Mouse (Mus musculus) adrenal gland, adult 18-20 months (tissue): Measurements from ENCODE around the gene Tbc1d8b. TPM values are rescaled to one million over a fixed set of nuclear protein-coding genes. Genes with fewer than 3 reads are reported as not detected.
A peak's percentile ranks its signal among the peaks of the same experiment; 100 is the strongest.
"Not testable (repeated sequence)": the region's sequence is repeated elsewhere in the genome, so short reads cannot be mapped to it uniquely, and the experiment has no call there.

ENCODE experiments used
- DNase-seq, 2 experiments: peaks; one replicate each; pipeline ENCODE4 v3.0.0; 2021 to 2022; ENCODE audit warnings: low spot score in 2 of 2
- long read RNA-seq, 2 experiments: library from polyadenylated mRNA; stranded (forward); transcript quantifications; one replicate each; pipeline ENCODE4 v2.0.0; 2021
- total RNA-seq, 2 experiments: library from RNA; stranded (reverse); gene quantifications; 1 replicate in 1 of 2; 2 replicates in 1 of 2; pipeline ENCODE4 v1.2.3; 2021

The Tbc1d8b gene
- 1 to 10 TPM; 7.1 to 9.4 TPM for total RNA-seq
- long read RNA-seq, experiment 1, full-length matches to known transcripts, result 1 of 1 reads
- long read RNA-seq, experiment 1, partial matches to known transcripts, result 0 of 1 reads
- long read RNA-seq, experiment 1, other reads (novel, unspliced or antisense), result 0 of 1 reads
- long read RNA-seq, experiment 2, result 0 reads

DNA sequence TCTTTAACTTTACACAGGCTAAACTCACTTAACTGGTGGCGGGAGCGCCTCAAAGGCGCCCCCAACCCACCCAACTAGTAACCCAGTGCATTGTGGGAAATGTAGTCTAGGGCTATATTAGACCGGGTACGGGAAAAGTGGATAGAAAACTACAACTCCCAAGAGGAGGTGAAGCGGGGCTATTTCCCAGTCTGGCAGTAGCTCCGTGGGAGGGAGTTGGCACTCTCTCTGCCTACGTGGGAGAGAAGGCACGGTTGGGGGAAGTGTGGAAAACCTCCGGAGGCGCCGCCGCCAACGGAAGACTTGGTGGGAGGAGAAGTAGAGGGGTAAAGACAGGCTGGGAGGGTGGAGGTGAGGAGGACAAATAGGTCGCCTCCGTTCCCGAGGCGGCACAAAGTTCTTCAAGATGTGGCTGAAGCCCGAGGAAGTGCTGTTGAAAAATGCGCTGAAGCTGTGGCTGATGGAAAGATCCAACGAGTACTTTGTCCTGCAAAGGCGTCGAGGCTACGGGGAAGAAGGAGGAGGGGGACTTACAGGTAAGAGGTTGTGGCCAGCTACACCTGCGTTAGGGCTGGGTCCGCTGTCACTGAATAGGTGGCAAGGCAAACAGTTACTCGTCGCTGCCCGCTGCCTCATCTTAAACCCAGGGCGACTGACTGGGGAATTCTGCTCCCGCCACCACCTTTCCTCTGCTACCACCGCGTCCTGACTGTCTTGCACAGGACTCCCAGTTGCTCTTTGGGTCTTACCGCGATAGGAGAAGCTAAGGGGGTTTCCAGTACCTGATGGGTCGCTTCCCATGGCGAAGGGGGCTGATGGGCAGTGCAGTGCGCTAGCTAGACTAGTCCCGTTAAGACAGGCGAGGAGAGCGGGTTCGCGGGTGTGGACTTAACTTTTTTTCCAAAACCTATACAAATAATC, at the start of gene Tbc1d8b:
TSS of gene Tbc1d8b (plus strand) at position 222 of the 921 bp plus-strand sequence.
- peak; percentile 59 to 61 for DNase-seq

GRCm38 (mm10) chrX:139639744-139640143, 45.1 kb upstream of the Tbc1d8b start:
- no peak for DNase-seq

DNA sequence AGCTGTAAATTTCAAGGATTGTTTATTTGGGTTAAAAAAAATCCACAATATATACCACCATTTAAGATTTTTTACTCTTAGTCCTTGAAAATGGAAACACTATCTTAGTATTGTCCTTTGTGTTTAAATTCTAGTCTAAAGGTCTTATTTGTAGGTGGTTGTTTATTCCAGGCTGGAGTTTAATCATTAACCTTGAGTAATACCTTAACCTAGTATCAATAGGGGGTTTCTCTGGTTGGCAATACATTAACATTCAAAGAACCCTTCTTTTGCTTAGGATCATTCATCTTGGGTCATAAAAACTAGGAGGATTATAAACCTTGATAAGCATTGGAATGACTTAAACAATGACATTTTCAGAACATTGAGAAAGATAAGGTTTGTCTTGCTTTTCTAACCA, 44.4 kb upstream of the Tbc1d8b start:
- no peak for DNase-seq

GRCm38 (mm10) chrX:139652226-139652625, 32.6 kb upstream of the Tbc1d8b start:
- no peak for DNase-seq

DNA sequence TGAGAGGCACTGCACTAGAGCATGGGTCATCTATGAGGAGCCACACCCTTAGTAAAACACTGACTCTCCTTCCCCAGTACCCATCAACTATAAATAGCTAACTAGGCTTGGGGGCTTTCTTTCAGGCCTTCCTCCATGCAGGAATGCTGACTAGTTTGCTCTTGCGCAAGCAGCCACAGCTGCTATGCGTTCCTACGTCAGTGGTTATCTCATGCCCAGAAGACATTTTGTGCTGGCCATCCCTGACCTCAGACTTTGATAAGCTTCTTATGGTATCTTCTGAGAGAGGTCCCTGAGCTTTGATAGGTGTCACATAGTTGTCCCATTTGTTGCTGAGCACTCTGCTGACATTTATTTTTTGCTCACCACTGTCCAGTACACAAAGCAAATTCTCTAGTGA, 31.5 kb upstream of the Tbc1d8b start:
- no peak for DNase-seq

DNA sequence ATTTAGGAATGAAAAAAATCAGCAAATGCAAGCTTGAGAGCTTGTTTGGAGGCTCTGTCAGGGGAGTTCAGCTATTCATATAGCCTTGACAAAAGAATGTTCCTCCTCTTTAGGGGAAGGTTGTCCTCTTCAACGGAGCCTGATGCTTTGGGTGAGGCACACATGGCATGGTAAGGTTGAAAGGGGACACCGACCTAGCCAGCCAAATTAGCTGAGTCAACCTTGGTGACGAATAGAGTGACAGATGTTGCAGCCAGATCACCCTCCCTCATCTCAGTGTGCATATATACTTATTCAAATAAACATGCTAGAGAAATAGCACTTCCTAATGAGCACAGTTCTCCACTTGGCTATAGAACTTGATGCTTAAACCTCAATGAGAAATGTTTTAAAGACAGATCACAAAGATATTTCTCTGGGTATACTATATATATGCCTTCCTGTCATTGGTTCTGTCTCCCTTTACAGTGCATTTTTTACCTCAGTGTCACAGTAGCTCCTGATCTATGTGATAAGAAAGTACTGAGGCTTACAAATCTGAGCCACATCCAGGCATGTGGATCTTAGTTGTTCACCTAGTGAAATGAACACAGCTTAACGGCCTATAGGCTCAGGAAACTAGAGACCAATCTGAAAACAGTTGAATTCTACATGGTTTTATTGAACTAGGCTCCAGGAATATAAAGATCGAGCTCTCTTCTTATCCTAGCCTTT, 30.3 kb upstream of the Tbc1d8b start:
- no peak for DNase-seq

DNA sequence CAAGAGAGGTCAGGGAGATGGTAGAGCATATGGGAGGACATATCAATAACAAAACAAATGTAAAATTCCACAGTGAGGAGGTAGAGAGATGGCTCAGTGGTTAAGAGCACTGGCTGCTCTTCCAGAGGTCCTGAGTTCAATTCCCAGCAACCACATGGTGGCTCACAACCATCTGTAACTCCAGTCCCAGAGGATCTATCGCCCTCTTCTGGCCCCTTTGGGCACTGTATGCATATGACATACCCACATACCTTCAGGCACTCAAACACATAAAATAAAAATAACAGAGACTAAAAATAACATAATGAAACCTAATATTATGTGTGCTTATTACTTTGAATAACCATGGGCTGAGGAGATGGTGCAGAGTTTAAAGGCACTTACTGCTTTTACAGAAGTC, 22.7 kb upstream of the Tbc1d8b start:
- no peak for DNase-seq

DNA sequence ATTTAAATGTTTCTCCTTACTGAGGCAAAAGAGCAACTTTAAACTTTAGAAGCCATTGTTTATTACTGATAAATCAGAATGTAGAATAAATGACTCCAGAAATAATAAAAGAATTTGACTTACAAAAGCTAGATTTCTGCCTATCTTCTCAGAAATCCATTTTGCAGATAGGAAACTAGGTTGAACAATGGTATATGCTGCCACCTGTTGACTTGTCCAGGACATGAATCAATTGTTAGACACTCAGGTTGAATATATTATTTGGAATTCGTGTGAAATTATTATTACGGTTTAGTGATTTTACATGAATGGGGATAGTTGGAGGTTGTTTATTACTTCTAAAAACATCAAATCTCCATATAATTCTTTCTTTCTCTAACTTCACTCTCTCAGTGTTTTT, 19.0 kb upstream of the Tbc1d8b start:
- no peak for DNase-seq

- DNase-seq, result peak in 1 of 2 experiments; percentile 3
Measured at GRCm38 (mm10) chrX:139684410-139684774, 404 bp upstream of the Tbc1d8b start.

- no peak for DNase-seq
Measured at GRCm38 (mm10) chrX:139714381-139714780, 29.6 kb downstream of the Tbc1d8b start, which contains the start of gene Gm15013. Gm15013 (minus strand) TSS chrX:139714481.

DNA sequence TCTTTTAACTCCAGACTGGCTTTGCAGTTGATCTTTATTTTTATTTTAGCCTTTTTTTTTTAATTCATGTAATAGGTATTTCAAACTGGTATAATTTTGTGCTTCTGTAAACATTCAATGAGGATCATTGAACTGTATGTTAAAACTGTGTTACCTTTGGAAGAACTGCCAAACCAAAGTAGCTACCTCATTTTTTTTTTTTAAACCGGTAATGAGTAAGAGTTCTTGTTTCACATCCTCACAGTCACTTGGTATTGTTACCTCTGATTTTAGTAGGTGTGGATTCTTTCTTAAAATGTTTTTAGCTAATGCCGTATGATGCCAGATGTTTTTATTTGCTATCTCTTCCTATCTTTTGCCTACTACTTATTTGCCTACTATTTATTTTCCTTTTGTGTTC, 37.6 kb downstream of the Tbc1d8b start:
- DNase-seq, result no peak

GRCm38 (mm10) chrX:139730541-139730940, 45.7 kb downstream of the Tbc1d8b start:
- DNase-seq, result no peak

DNA sequence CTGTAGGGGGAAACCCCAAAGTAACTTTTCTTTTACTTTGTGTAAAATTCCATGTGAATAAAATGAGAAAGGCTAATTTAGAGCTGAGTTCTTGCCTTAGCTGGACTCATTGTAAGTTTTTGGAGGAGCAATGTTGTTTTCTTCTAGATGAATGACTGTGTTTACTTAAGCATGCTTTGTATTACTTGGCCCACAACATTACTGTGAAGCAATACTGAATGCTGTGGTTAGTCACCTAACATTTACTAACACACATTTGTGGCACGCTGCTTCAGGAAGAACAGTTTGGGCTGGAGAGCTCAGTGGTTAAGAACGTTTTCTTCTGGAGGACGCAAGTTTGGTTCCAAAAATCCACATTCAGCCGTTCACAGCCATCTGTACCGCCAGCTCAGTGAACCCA, 52.3 kb downstream of the Tbc1d8b start:
- DNase-seq, result no peak

GRCm38 (mm10) chrX:139751855-139752254, 67.1 kb downstream of the Tbc1d8b start:
- DNase-seq, result peak; percentile 14 to 46

DNA sequence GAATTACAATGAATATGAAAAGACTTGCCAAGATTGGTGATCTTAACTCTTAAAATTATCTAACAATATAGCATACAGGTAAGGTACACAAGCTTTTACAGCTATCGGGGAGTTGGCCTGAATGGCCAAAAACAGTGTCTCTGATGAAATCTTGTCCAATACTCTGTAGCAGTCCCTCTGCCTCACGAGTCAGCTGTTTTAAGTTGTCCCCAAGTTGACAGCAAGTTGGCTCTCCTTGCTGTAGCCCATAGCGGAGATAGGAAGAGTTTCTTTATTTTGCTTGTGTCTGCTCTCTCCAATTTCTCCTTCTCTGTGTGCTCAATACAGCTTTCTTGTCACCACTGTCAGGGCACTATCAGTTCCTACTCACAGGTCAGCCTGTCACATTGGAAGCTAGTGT, 73.8 kb downstream of the Tbc1d8b start:
- not testable (repeated sequence) for DNase-seq

GRCm38 (mm10) chrX:139762546-139762945, 77.8 kb downstream of the Tbc1d8b start:
- no peak for DNase-seq

GRCm38 (mm10) chrX:139769975-139770637, 85.3 kb downstream of the Tbc1d8b start:
- no peak for DNase-seq

DNA sequence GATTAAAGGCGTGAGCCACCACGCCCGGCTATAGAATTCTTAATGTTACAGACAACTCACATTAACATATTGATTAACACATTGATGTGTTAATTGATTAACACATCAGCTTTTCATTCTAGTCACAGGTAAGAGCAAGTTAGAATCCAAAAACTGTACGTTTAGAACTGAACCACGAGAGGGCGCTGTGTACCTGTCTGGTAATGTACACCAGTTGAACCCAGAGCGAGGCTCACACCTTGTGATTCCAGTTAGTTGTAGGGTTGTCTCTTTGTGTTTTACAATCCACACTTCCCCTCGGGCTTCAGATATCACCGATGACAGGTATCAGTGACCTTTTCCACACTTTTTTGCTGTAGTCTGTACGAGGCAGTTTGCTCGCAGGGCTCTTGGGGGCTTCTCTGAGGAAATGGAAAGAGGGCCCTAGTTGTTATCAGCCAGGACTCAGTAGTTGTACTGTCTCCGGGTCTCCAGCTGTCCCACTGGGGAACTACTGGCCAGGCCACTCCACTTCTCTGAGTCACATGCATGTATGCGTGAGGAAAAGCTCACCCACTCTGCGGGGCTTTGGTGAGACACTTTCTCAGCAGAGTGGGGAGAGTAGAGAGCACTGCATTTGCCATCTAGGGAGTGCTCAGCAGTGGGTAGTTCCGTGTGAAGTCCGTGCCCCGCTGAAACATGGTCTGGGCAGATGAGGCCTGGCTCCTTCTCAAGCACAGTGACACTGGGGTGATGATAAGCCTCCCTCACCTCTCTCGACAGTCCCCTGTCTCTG, 89.7 kb downstream of the Tbc1d8b start:
- peak; percentile 51 for DNase-seq

DNA sequence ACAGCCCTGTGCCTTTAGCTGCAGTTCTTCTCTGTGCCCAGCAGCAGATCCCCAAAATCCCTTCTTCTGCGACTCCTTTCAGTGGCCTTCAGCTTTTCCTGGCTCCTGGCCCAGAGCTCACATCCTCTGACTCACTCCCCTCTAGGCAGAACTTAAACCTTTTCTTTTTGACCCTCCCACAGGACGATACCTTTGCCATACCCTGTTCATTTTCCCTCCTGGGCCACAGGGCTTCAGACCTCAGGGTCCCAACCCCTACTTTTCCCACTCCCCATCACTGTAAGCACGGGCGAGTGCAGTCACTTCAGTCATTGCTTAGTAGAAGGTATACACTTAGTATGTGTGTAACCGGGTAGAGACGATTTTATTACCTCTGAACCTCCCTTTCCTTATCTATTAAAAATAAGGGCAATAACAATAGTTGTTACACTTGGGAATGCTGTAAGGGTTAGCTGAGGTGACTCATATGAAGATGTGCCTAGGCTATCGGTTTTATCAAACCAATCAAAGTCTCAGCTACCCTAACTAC, 90.4 kb downstream of the Tbc1d8b start:
- peak in 1 of 2 experiments; percentile 22 for DNase-seq

- no peak for DNase-seq
Measured at GRCm38 (mm10) chrX:139777357-139777756, 92.6 kb downstream of the Tbc1d8b start.
